Mouse (Mus musculus) E14TG2a.4 (cell line): ENCODE results near the gene Brwd1.
"Not testable (repeated sequence)": the region's sequence is repeated elsewhere in the genome, so short reads cannot be mapped to it uniquely, and the experiment has no call there.

ENCODE experiments used
- H3K27me3 ChIP-seq: 2 replicates; pipeline ENCODE4 v1.6.1; 2014; ENCODE audit warnings: low read length, control low read depth; ENCODE audit not compliant: insufficient read depth
- H3K36me3 ChIP-seq: 2 replicates; pipeline ENCODE4 v1.6.1; 2014; ENCODE audit warnings: low read length, control low read depth; ENCODE audit not compliant: insufficient read depth
- H3K4me1 ChIP-seq: replicated peaks from 2 replicates; pipeline ENCODE4 v1.6.1; 2014; ENCODE audit warnings: low read depth, low read length, control low read depth
- H3K4me3 ChIP-seq: replicated peaks from 2 replicates; pipeline ENCODE4 v1.5.1; 2014; ENCODE audit warnings: mild to moderate bottlenecking, low read length
- H3K9me3 ChIP-seq: 2 replicates; pipeline ENCODE4 v1.6.1; 2014; ENCODE audit warnings: low read length, control low read depth
- CTCF ChIP-seq: conservative IDR thresholded peaks from 2 replicates; pipeline ENCODE4 v1.5.1; 2014; ENCODE audit warnings: low read length
- NANOG ChIP-seq: IDR thresholded peaks from 2 replicates; pipeline ENCODE4 v1.6.1; 2014; ENCODE audit warnings: borderline replicate concordance, low read length, mixed read lengths
- POU5F1 ChIP-seq: IDR thresholded peaks from 2 replicates; pipeline ENCODE4 v1.6.1; 2014; ENCODE audit warnings: low read length, borderline replicate concordance

Brwd1 gene

DNA sequence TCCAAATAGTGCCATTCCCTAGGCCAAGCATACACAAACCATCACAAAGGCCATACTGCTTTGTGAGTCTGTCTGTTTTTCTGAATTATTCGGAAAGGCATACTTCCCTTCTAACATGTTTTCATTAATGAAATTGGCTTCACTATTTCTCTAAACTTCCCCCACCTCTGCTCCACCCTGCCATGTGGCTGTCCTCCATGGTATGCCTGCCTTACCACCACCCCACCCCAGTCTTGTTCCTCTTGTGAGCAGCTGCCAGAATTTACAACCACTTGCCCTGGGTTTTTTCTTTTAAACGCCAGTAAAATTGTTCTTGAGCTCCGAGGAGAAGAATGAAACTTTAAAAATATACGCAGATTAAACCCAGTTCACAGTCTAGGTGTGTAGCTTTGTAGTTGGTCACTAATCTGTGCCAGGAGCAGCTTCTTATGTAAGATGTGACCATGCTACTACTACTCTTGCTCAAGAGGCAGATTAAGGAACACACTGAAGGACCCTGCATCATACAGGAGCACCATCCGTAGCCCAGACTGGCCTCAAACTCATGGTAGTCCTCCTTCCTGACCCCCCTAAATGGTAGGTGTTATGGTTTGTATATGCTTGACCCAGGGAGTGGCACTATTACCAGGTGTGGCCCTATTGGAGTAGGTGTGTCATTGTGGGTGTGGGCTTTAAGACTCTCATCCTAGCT is 28.5 kb upstream of the Brwd1 start:
- no peak for TF ChIP-seq NANOG
- TF ChIP-seq POU5F1: no peak
- TF ChIP-seq CTCF: no peak
- Histone ChIP-seq H3K36me3 (no peaks in the 10 kb centered on the region), H3K4me3 (no peak overlapping the region), H3K9me3 (no peaks in the 10 kb centered on the region), H3K4me1 (no peaks in the 10 kb centered on the region), H3K27me3 (no peaks in the 10 kb centered on the region)

DNA sequence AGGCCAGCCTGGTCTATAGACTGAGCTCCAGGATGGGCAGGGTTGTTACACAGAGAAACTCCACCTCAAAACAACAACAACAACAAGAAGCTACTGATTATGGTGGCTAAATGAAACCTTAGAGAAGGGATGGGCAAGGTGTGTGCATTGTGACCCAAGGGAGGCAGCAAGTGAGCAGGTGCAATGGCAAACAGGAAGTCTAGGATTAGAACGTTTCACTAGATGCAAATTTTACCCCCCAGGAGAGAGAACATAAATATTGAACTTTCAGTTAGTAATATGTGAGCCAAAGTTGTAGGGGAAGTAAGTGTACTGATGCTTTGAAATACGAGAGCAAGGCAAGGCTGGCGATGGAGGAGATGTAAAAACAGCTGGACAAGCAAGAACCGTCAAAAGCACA is 27.3 kb upstream of the Brwd1 start:
- no peaks in the 10 kb centered on the region for H3K4me1 ChIP-seq
- no peaks in the 10 kb centered on the region for H3K9me3 ChIP-seq
- no peaks in the 10 kb centered on the region for H3K27me3 ChIP-seq
- H3K4me3 ChIP-seq: no peak overlapping the region
- TF ChIP-seq POU5F1 (no peak), CTCF (no peak), NANOG (no peak)
- H3K36me3 ChIP-seq: no peaks in the 10 kb centered on the region

DNA sequence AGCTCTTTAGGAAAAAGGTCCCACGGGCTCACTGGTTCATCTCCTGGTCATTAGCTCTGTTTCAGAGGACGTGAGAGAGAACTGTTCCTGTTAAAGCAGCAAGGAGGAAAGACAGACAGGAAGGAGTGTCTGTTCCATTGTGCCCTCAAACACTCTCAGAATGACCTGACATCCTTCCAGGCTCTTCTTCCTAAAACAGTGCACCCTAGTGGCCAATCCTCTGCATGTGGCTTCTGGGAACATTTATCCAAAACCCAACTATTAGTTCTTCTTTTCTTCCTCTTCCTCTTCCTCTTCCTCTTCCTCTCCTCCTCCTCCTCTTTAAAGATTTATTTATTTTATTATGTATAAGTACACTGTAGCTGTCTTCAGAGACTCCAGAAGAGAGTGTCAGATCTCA is 20.7 kb upstream of the Brwd1 start:
- no peak overlapping the region for H3K4me3 ChIP-seq
- H3K36me3 ChIP-seq: no peaks in the 10 kb centered on the region
- H3K27me3 ChIP-seq: no peaks in the 10 kb centered on the region
- TF ChIP-seq CTCF (peak; percentile 68), NANOG (no peak)
- no peaks in the 10 kb centered on the region for H3K9me3 ChIP-seq
- peaks cover 15% of the 10 kb centered on the region for H3K4me1 ChIP-seq

DNA sequence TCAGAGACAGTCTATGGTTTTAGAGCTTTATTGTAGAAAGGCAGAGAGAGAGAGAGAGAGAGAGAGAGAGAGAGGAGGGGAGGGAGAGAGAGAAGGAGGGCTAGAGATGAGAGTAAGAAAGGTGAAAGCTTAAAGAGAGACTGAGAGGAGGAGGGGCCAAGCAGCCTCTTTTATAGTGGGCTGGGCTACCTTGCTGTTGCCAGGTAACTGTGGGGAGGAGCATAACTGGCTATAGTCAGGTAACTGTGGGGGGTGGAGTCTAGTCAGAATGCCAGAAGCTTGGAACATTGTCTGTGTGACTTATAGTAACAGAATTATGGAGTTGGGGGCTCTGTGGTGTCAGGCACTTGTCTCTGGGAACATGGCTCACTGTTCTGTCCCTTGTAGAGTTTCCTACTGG is 15.5 kb upstream of the Brwd1 start:
- H3K36me3 ChIP-seq, H3K9me3 ChIP-seq: not testable (repeated sequence)
- peak overlapping the region; percentile 63; the same call in 1 of the 2 replicates for H3K4me3 ChIP-seq
- H3K4me1 ChIP-seq: peaks cover 40% of the 10 kb centered on the region
- H3K27me3 ChIP-seq: peaks cover 13% of the 10 kb centered on the region

DNA sequence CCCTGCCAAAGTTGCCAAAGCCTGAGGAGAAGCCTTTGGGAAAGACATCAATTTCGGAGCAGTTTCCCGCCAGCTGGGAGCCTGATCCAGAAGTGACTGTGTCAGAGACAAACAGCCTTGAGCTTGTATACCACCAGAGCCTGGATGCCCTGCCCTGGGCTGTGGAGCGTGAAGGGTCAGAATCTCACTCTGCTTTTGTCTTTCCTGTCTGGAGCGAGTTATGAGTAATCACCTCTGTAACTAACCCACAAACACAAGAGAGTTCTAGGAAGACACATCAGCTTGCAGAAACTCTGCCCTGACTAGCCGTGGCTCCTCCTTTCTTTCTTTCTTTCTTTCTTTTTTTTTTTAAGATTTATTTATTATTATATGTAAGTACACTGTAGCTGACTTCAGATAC is 13.6 kb upstream of the Brwd1 start:
- H3K9me3 ChIP-seq: no peaks in the 10 kb centered on the region

DNA sequence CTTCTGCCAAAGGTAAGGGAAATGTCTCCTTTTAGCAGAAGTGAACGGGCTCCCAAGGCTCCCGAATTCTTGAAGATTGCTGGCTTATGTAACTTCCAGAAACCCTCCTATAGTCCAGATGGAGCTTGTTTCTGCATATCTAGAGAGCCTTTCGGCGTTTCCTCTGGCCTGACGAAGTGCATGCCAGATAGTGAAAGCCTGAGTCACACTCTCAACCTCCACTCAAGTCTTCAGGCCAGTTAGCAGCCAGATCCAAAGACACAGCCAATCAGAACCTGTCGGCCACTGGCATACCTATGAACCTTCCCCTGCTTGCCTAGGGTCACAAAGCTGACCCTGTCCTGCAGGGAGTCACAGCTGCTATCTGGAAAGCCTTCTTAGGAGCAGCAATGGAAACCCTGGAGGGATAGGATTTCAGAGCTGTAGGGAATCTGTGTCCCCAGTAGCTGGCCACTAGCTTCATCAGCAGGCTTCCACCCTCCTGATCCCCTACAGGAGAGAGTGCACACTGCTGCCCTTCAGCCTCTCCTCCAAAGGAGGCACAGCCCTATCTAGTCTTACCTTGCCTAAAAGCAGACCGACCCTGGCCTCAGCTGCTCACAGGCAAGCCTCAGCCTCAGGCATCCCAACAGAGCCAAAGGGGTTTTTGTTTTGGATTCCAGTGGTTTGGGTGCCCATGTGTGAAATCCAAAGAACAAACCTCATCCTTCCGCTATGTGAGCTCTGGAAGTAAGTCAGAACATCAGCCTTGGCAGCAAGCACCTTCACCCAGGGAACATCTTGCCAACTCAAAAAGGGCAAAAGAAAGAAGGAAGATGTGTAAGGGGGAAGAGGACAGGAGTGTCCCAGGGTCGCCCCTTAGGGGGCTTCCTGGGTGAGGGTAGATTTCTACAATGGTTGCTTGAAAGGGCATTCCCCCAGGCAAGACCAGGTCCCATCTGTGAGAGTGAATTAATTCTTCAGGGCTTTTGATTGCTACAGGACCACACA is 9.5 kb upstream of the Brwd1 start:
- no peak overlapping the region for H3K4me3 ChIP-seq
- no peaks in the 10 kb centered on the region for H3K9me3 ChIP-seq
- TF ChIP-seq POU5F1 (no peak), NANOG (no peak), CTCF (no peak)
- no peaks in the 10 kb centered on the region for H3K36me3 ChIP-seq
- H3K4me1 ChIP-seq: peaks cover 58% of the 10 kb centered on the region
- H3K27me3 ChIP-seq: peaks cover 24% of the 10 kb centered on the region

More for the DNA sequence above, 13.6 kb upstream of the Brwd1 start:
- TF ChIP-seq POU5F1: no peak
- TF ChIP-seq NANOG: no peak
- no peak for TF ChIP-seq CTCF
- H3K4me3 ChIP-seq: no peak overlapping the region
- H3K27me3 ChIP-seq: peaks cover 24% of the 10 kb centered on the region
- H3K36me3 ChIP-seq: no peaks in the 10 kb centered on the region
- peaks cover 54% of the 10 kb centered on the region for H3K4me1 ChIP-seq

DNA sequence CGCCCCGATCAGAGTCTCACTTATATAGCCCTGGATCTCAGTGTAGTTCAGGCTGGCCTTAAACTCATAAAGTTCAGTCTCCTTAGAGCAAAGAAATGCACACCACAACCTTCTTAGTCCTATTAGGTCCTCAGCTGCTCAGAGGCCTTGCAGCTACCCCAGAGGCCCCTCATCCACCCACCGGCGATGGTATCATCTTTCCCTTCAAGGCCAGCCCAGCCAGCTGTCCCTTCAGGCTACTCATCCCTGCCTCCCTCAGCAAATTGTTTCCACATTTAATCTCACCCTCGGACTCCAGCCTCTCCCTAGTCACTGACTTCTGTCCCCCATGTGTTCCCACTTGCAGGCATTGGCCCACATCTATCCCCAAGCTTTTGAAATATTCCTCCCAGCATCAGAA is 5.8 kb upstream of the Brwd1 start:
- H3K9me3 ChIP-seq: no peaks in the 10 kb centered on the region
- peaks cover 11% of the 10 kb centered on the region for H3K27me3 ChIP-seq
- no peaks in the 10 kb centered on the region for H3K36me3 ChIP-seq
- H3K4me1 ChIP-seq: peaks cover 81% of the 10 kb centered on the region
- TF ChIP-seq NANOG (no peak), POU5F1 (no peak), CTCF (no peak)
- H3K4me3 ChIP-seq: no peak overlapping the region

DNA sequence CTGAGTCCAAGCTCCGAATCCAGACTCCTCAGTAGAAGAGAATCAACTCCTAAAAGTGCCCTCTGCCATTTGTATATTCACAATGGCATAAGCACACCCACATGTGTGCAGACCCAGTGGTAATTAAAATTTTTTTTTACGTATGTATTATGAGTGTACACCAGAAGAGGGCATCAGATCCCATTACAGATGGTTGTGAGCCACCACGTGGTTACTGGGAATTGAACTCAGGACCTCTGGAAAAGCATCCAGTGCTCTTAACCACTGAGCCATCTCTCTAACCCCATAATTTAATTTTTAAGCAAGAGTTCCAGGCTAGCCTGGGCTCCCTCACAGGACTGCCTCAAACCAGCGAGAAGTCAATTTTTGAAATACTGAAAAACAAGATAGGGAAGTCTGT is 5.1 kb upstream of the Brwd1 start:
- Histone ChIP-seq H3K27me3 (peaks cover 11% of the 10 kb centered on the region), H3K4me1 (peaks cover 84% of the 10 kb centered on the region), H3K9me3 (no peaks in the 10 kb centered on the region), H3K36me3 (no peaks in the 10 kb centered on the region), H3K4me3 (no peak overlapping the region)
- no peak for TF ChIP-seq CTCF
- no peak for TF ChIP-seq POU5F1
- TF ChIP-seq NANOG: no peak

DNA sequence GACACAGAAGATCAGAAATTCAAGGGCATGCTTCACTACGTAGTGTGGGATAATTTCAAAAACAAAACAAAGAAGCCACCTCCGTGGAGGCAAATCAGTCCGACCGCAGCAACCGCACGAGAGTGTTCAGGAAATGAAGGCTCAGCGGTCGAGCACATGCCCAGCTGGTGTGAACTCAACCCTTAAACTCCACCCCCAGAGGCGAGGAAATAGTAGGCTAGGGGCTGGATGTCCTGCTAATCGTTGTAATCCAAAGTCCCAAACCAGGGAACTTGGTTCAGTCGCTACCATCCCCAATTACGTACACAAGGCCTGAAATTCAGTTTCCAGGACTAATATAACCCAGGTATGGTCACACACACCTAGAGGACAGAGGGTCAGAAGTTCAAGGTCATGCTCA is 4.7 kb upstream of the Brwd1 start:
- no peak overlapping the region for H3K4me3 ChIP-seq
- peaks cover 7% of the 10 kb centered on the region for H3K27me3 ChIP-seq
- H3K36me3 ChIP-seq: no peaks in the 10 kb centered on the region
- peaks cover 80% of the 10 kb centered on the region for H3K4me1 ChIP-seq
- TF ChIP-seq CTCF (no peak), NANOG (0 out of 2 replicates have a peak, but pooled peaks have one; percentile 24)
- no peaks in the 10 kb centered on the region for H3K9me3 ChIP-seq
